Mouse (Mus musculus): ENCODE measurements around the gene Gatb. TPM values are rescaled to one million over a fixed set of nuclear protein-coding genes. Genes with fewer than 3 reads are reported as not detected.
A peak's percentile ranks its signal among the peaks of the same experiment; 100 is the strongest.

Gene Gatb
- polyA plus RNA-seq, 1 experiment from 2014 or later, result 11.2 TPM

DNA sequence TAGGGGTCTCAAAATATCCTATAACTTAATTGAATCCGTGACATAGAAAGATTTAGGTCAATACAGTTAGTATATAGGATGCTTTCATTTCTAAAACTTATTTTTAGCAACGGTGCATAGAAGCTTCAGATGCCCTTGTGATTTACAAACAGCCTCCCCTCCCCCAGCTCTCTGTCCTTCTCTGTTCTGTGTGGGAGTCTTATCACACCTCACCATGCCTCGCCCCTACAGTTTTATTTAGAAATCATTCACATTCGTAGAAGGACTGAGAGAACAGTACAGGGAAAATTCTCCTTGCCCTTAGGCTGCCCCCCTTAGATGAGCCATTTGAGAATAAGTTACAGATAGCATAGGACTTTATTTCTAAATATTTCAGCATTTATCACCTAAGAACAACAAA is 18.1 kb downstream of the Gatb start:
- no peaks in the 10 kb centered on the region for H3K36me3 ChIP-seq (ENCODE audit: control insufficient read depth, insufficient read depth)
- H3K27me3 ChIP-seq (replicated peaks; ENCODE audit: control insufficient read depth, insufficient read depth, low read length), result no peaks in the 10 kb centered on the region
- H3K4me3 ChIP-seq (ENCODE audit: low read depth, low read length), result no peak overlapping the region
- no peak for TF ChIP-seq CTCF (IDR thresholded peaks at IDR 0.05; ENCODE audit: low read depth)
- H3K4me2 ChIP-seq (replicated peaks; ENCODE audit: low read depth), result no peak overlapping the region
- 0 out of 2 replicates have a peak, but pooled peaks cover 3% of the 10 kb centered on the region for H3K4me1 ChIP-seq (replicated peaks; ENCODE audit: control insufficient read depth, insufficient read depth, low read length)
- no peak overlapping the region for H3K27ac ChIP-seq (ENCODE audit: low read depth, low read length)
- no peaks in the 10 kb centered on the region for H3K9me3 ChIP-seq (ENCODE audit: control insufficient read depth)
- no peak overlapping the region for H3K9ac ChIP-seq (ENCODE audit: low read depth, low read length)
- ATAC-seq, result no peak
- WGBS, result 61% methylated on average over 4 of the region's 4 CpGs

DNA sequence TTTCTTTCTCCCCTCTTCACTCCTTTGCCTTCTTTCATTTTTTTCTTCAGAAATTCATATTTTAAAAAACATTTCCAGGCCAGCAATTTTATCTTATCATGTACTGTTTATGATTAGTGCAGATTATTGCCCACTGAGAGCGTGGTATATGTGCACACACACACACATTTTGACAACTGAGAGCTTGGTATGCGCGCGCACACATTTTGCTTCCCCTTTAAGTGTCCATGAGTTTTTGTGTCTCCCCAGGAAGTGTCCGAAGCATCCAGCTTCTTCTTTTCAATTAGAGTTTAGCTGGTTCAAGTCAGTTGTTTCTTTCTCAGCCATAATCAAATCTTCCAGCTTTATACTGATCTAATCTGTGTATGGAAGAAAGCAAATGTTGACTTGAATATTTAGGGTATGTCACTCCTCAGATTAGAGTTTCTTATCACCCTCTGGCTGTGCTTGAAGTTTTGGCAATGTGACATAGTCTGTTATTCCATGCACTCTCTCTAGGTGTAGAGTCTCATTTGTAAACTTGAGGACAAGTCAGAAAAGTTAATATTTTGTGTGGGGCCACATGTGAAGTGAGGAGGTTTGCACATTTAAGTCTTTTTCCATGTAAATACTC is 18.8 kb downstream of the Gatb start:
- Histone ChIP-seq H3K9me3 (ENCODE audit: control insufficient read depth) (no peaks in the 10 kb centered on the region), H3K4me3 (ENCODE audit: low read depth, low read length) (no peak overlapping the region), H3K9ac (ENCODE audit: low read depth, low read length) (no peak overlapping the region), H3K27me3 (replicated peaks; ENCODE audit: control insufficient read depth, insufficient read depth, low read length) (no peaks in the 10 kb centered on the region), H3K36me3 (ENCODE audit: control insufficient read depth, insufficient read depth) (no peaks in the 10 kb centered on the region), H3K27ac (ENCODE audit: low read depth, low read length) (no peak overlapping the region), H3K4me1 (replicated peaks; ENCODE audit: control insufficient read depth, insufficient read depth, low read length) (0 out of 2 replicates have a peak, but pooled peaks cover 3% of the 10 kb centered on the region), H3K4me2 (replicated peaks; ENCODE audit: low read depth) (no peak overlapping the region)
- TF ChIP-seq CTCF (IDR thresholded peaks at IDR 0.05; ENCODE audit: low read depth), result no peak
- no peak for ATAC-seq
- 66% methylated on average over 5 of the region's 5 CpGs for WGBS

DNA sequence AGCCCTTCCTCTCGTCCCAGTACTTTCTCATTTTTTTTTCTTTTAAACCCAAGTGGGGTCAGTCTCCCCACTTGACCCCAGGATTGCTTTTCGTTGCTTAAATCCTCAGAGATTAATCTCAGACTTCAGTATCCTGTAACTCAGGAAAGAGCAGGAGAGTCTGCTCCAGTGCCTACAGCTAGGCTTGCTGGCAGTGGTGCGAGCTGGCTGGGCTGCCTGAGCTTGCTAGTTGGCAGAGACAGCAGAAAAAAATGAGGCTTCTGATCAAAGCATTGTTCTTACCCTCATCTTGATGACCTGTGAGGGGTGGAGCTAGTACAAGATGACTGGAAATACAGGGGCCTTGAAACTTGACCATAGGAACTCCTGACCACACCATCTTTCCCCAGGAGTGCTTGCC is 20.5 kb downstream of the Gatb start:
- WGBS, result 67% methylated on average over 3 of the region's 3 CpGs
- TF ChIP-seq CTCF (IDR thresholded peaks at IDR 0.05; ENCODE audit: low read depth), result no peak

DNA sequence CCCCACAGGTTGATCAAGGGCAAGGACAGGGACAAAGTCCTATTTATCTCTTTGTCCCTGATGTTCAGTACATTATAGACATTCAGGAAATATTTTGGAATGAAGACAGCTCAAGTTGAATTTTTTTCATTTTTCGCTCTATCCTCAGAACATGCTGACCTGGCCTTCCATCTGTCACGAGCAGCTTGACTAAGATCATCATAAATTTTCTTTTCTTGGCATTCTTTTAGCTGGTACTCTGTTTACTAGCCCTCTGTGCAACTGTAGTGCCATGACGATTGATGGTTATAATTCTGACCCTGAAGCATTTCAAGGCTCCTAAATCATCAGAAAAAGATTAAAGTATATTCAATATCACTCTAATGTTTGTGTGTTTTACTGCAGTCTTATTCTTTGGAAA is 25.6 kb downstream of the Gatb start:
- no peaks in the 10 kb centered on the region for H3K27me3 ChIP-seq (replicated peaks; ENCODE audit: control insufficient read depth, insufficient read depth, low read length)
- WGBS, result 83% methylated on average over 3 of the region's 3 CpGs
- no peak for TF ChIP-seq CTCF (IDR thresholded peaks at IDR 0.05; ENCODE audit: low read depth)
- H3K9ac ChIP-seq (ENCODE audit: low read depth, low read length), result no peak overlapping the region
- no peak for ATAC-seq
- no peak overlapping the region for H3K4me2 ChIP-seq (replicated peaks; ENCODE audit: low read depth)
- H3K9me3 ChIP-seq (ENCODE audit: control insufficient read depth), result no peaks in the 10 kb centered on the region
- no peaks in the 10 kb centered on the region for H3K36me3 ChIP-seq (ENCODE audit: control insufficient read depth, insufficient read depth)
- H3K27ac ChIP-seq (ENCODE audit: low read depth, low read length), result no peak overlapping the region
- no peaks in the 10 kb centered on the region; the same call in 1 of the 2 replicates for H3K4me1 ChIP-seq (replicated peaks; ENCODE audit: control insufficient read depth, insufficient read depth, low read length)
- H3K4me3 ChIP-seq (ENCODE audit: low read depth, low read length), result no peak overlapping the region

More for the DNA sequence above, 20.5 kb downstream of the Gatb start:
- no peak overlapping the region for H3K9ac ChIP-seq (ENCODE audit: low read depth, low read length)
- no peak overlapping the region for H3K4me3 ChIP-seq (ENCODE audit: low read depth, low read length)
- H3K4me2 ChIP-seq (replicated peaks; ENCODE audit: low read depth), result no peak overlapping the region
- no peak overlapping the region for H3K27ac ChIP-seq (ENCODE audit: low read depth, low read length)
- no peaks in the 10 kb centered on the region for H3K36me3 ChIP-seq (ENCODE audit: control insufficient read depth, insufficient read depth)
- H3K9me3 ChIP-seq (ENCODE audit: control insufficient read depth), result no peaks in the 10 kb centered on the region
- ATAC-seq, result no peak
- no peaks in the 10 kb centered on the region for H3K4me1 ChIP-seq (replicated peaks; ENCODE audit: control insufficient read depth, insufficient read depth, low read length)
- H3K27me3 ChIP-seq (replicated peaks; ENCODE audit: control insufficient read depth, insufficient read depth, low read length), result no peaks in the 10 kb centered on the region

DNA sequence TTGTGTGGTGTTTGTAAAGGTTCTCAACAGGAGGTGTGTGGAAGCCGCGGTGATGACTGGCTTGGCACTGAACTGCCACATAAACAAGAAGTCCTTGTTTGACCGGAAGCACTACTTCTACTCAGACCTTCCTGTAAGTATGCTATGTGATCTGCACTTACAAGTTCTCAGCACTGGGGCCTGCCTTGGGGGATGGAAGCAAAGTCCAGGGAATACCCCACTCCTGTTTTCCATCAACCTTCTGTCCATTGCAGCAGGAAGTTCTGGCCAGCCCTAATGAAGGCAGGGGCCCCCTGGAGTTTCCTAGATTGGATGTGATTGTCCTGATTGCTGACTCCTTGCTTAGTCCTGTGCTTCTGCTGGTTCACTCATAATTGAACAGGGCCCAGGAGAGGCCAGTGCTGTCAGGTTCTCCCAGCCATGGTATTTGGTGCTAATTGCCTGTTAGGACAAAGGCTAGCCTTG is 28.0 kb downstream of the Gatb start:
- no peak overlapping the region for H3K9ac ChIP-seq (ENCODE audit: low read depth, low read length)
- H3K36me3 ChIP-seq (ENCODE audit: control insufficient read depth, insufficient read depth), result no peaks in the 10 kb centered on the region; the same call in 1 of the 2 replicates
- no peak overlapping the region for H3K27ac ChIP-seq (ENCODE audit: low read depth, low read length)
- ATAC-seq, result peak; percentile 68
- 36% methylated on average over 3 of the region's 3 CpGs for WGBS
- H3K27me3 ChIP-seq (replicated peaks; ENCODE audit: control insufficient read depth, insufficient read depth, low read length), result no peaks in the 10 kb centered on the region
- H3K9me3 ChIP-seq (ENCODE audit: control insufficient read depth), result no peaks in the 10 kb centered on the region
- H3K4me3 ChIP-seq (ENCODE audit: low read depth, low read length), result no peak overlapping the region
- no peak for TF ChIP-seq CTCF (IDR thresholded peaks at IDR 0.05; ENCODE audit: low read depth)
- no peaks in the 10 kb centered on the region; the same call in 1 of the 2 replicates for H3K4me1 ChIP-seq (replicated peaks; ENCODE audit: control insufficient read depth, insufficient read depth, low read length)
- H3K4me2 ChIP-seq (replicated peaks; ENCODE audit: low read depth), result no peak overlapping the region

DNA sequence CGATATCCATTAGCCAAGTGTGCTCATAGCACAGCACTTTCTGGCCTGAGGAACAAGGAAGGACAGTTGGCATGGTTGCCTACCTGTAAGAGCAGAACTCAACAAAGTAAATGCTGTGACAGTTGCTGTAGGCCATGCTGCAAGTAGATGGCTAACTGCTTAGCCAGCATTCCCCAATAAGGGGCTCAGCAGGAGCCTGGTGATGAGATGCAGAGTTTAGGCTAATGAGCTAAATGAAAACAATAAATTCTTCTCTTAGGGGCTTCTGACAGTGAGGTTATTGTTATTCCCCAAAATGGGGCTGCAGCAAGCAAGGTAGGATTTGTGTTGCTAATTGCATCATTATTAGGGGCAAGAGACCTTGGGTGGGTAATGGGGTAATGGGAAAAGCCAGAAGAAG is 29.9 kb downstream of the Gatb start:
- 91% methylated on average over 1 of the region's 1 CpGs for WGBS
- Histone ChIP-seq H3K27me3 (replicated peaks; ENCODE audit: control insufficient read depth, insufficient read depth, low read length) (no peaks in the 10 kb centered on the region), H3K27ac (ENCODE audit: low read depth, low read length) (no peak overlapping the region)

More for the DNA sequence above, 29.9 kb downstream of the Gatb start:
- H3K4me2 ChIP-seq (replicated peaks; ENCODE audit: low read depth), result no peak overlapping the region
- no peak overlapping the region for H3K4me3 ChIP-seq (ENCODE audit: low read depth, low read length)
- no peak for TF ChIP-seq CTCF (IDR thresholded peaks at IDR 0.05; ENCODE audit: low read depth)
- no peaks in the 10 kb centered on the region; the same call in 1 of the 2 replicates for H3K4me1 ChIP-seq (replicated peaks; ENCODE audit: control insufficient read depth, insufficient read depth, low read length)
- no peak overlapping the region for H3K9ac ChIP-seq (ENCODE audit: low read depth, low read length)
- H3K36me3 ChIP-seq (ENCODE audit: control insufficient read depth, insufficient read depth), result no peaks in the 10 kb centered on the region; the same call in 1 of the 2 replicates
- ATAC-seq, result no peak
- H3K9me3 ChIP-seq (ENCODE audit: control insufficient read depth), result no peaks in the 10 kb centered on the region

All from intestine, postnatal 0 days (tissue).